Mouse (Mus musculus): ENCODE data around the gene Tmem268. TPM values are rescaled to one million over a fixed set of nuclear protein-coding genes. Genes with fewer than 3 reads are reported as not detected.

Gene Tmem268
- total RNA-seq, 2 experiments from 2014 or later = 5.9 to 6.5 TPM

- intact Hi-C loops (cut with DNase I) = no loop called here
- no peak for DNase-seq
Observed at GRCm38 (mm10) chr4:63595259-63595658, 36.7 kb downstream of the Tmem268 start.

DNA sequence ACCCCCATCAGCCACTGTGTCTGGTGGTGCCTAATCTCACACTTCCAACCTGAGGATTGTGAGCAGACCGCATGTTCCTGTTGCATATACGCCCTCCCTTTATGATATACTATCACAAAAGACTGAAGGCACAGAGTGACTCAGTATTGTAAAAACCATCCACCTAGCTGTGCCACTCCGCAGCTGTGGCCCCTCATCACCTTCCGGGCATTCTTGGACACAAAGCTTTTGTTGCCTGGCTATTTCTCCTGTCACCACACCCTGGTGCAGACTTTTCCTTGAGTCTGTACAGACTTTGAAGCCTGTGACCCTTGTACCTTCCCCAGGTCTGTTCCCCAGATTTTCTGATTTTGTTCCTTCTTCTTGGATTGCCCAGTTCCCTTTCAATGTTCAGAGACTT is 37.4 kb downstream of the Tmem268 start:
- DNase-seq = no peak
- intact Hi-C loops (cut with DNase I) = no loop called here

DNA sequence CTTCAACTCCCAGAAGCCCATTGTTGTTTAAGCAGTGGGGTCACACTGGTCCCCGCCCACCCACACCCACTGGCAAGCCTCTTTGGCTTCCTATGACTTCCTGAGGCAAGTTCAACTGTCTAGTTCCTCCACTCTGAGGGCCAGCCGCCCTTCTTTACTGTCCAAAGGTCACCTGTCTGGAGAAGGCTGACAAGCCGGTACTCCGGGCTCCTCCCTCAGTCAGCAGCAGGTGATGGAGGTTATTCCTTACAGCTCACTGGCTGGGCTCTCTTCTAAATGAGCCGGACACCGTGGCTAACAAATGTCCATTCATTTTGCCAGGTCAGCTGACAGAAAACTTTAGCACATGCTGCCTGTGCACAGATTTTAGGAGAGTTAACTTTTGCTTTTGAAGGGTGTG is 42.2 kb downstream of the Tmem268 start:
- intact Hi-C loops (cut with DNase I) = no loop called here
- DNase-seq = no peak

DNA sequence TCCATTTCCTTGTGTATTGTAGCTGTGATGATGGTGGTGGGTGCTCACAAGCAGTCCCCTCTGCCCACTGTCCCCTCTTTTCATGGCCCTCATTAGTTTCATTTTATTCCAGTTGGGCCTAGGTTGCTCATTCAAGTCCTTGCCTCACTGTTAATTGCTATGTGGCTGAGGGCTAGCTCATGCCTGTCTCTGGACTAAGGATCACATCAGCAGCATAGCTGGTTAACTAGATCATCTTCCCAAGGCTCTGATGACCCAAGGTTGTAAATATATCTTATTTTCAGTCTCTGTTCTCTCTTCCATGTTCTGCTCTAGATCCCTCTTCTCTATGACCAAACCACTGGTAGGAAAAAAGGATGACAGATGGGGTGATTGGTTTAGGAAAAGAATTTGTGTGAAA is 42.7 kb downstream of the Tmem268 start:
- intact Hi-C loops (cut with DNase I) = no loop called here
- no peak for DNase-seq

GRCm38 (mm10) chr4:63604945-63605344 is 46.4 kb downstream of the Tmem268 start, which contains the start of gene Gm11213:
Gm11213 (minus strand) TSS chr4:63605261.
- DNase-seq = no peak
- intact Hi-C loops (cut with DNase I) = no loop called here

DNA sequence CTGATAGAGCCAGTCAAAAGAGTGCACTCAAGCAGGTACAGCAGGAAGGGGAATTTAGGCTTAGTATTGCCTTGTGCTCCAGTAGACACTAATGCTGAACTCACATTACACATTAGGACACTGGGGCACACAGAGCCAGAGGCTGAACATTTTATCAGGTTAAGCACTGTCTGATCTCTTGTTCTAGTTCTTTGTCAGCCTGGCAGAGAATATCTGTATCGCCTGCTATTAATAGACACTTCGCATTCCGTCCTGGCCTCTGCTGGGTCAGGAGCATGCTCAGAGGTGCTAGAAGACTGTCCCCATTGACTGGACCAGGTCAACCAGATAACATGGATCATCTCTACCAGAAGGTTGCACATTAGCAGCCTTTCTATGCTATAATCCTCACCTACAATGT is 47.0 kb downstream of the Tmem268 start:
- intact Hi-C loops (cut with DNase I) = no loop called here
- peak; percentile 18 to 53 for DNase-seq

- intact Hi-C loops (cut with DNase I) = no loop called here
- DNase-seq = no peak
Observed at GRCm38 (mm10) chr4:63605968-63606367, 47.4 kb downstream of the Tmem268 start.

DNA sequence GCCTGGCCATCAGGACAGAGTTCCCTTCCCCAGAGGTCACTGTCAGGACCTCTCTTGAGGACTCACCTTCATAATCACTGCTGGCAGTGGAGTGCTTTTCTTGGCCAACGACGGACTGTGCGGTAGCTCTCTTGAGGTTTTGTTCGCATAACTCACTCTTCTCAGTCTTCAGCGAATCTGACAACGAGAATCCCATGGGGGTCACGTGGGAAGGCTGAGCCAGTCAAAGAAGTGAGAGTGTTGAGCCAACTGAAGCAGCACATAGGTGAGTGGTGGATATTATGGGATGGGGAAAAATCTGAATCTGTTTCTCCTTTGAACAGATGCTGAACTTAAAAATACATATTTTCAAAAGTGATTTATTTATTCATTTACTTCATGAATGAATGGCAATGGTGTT is 49.8 kb downstream of the Tmem268 start:
- DNase-seq = no peak
- intact Hi-C loops (cut with DNase I) = no loop called here

- intact Hi-C loops (cut with DNase I) = loop anchor here (5.0 kb wide), 2 partner anchors 220 to 325 kb away; no protein-coding TSS in a partner anchor
- DNase-seq = no peak
Observed at GRCm38 (mm10) chr4:63621861-63622260, 63.3 kb downstream of the Tmem268 start.

GRCm38 (mm10) chr4:63622378-63622835 is 63.8 kb downstream of the Tmem268 start, which contains the start of gene Tex48:
Tex48 (minus strand) TSS chr4:63622428.
- intact Hi-C loops (cut with DNase I) = loop anchor here (5.0 kb wide), 2 partner anchors 220 to 325 kb away; no protein-coding TSS in a partner anchor
- DNase-seq = peak in 1 of 2 experiments; percentile 13

DNA sequence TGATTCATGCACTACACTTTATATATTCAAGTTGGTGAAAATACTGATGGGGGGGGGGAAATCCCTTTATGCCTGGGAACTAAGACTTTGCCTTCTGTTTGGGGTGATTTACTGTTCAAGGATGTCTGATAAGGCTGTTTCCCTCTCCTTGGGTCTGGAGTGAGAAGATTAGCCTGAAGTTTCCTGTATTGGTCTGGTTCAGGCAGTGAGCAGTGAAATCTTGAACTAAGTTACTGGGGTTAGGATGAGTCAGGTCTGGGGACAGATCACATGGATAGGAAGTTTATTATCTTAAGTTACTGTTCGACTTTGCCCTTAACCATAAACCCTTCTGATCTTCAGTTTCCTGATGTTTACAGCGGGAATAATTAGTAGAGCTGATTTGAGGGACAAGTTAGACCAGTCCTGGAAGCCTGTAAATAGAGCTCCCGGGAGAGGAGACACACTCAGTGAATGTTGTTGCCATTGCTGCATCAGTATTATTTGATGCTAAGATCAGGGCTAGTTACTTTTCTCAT is 67.0 kb downstream of the Tmem268 start:
- no peak for DNase-seq
- intact Hi-C loops (cut with DNase I) = no loop called here

GRCm38 (mm10) chr4:63627111-63627510 is 68.5 kb downstream of the Tmem268 start:
- intact Hi-C loops (cut with DNase I) = no loop called here
- DNase-seq = no peak

DNA sequence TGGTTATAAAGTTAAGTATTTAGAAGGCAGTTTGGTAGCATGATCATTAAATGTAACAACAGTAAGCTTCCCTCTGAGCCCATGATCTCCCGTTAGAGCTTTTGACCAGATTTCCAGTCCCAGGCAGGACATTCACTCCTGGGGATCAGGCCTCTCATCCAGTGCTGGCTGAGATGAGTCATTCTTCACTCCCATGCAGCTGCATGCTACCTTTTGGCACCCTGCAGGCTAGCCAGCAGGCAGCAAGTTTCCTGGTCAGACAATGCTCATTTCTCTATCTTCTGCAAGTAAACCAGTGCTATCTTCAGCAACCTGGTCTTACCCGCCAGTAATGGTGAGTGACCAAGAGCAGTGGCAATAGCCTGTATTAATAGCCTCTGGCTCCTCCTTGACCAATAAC is 74.6 kb downstream of the Tmem268 start:
- intact Hi-C loops (cut with DNase I) = no loop called here

More for the DNA sequence above, 74.6 kb downstream of the Tmem268 start:
- DNase-seq = no peak

Other genes starting within 250 kb of the Tmem268 start
- gene Orm1, start 214.2 kb upstream of the Tmem268 start, total RNA-seq (2021) = under 1 TPM in 1 of 2 experiments, not detected in 1; 0.35 TPM
- under 1 TPM in 1 of 2 experiments, not detected in 1; 0.60 TPM for gene Orm3, start 202.6 kb upstream of the Tmem268 start, total RNA-seq (2021)
- gene Orm2, start 196.3 kb upstream of the Tmem268 start, total RNA-seq (2021) = not detected
- gene Akna, start 155.4 kb upstream of the Tmem268 start, total RNA-seq (2021) = 1 to 10 TPM; 5.4 to 6.1 TPM
- gene Whrn, start 62.8 kb upstream of the Tmem268 start, total RNA-seq (2021) = 10 to 100 TPM in 1 of 2 experiments, 1 to 10 TPM in 1; 10.0 to 11.0 TPM
- 100 to 1,000 TPM; 161 to 165 TPM for gene Atp6v1g1, start 14.0 kb upstream of the Tmem268 start, total RNA-seq (2021)
- not detected for gene Gm11213, start 46.5 kb downstream of the Tmem268 start, total RNA-seq (2021)
- gene Tex48, start 63.6 kb downstream of the Tmem268 start, total RNA-seq (2021) = not detected
- not detected for gene Gm11214, start 104.6 kb downstream of the Tmem268 start, total RNA-seq (2021)
- gene Tnfsf15, start 186.3 kb downstream of the Tmem268 start, total RNA-seq (2021) = not detected